In the genomic region with DNA sequence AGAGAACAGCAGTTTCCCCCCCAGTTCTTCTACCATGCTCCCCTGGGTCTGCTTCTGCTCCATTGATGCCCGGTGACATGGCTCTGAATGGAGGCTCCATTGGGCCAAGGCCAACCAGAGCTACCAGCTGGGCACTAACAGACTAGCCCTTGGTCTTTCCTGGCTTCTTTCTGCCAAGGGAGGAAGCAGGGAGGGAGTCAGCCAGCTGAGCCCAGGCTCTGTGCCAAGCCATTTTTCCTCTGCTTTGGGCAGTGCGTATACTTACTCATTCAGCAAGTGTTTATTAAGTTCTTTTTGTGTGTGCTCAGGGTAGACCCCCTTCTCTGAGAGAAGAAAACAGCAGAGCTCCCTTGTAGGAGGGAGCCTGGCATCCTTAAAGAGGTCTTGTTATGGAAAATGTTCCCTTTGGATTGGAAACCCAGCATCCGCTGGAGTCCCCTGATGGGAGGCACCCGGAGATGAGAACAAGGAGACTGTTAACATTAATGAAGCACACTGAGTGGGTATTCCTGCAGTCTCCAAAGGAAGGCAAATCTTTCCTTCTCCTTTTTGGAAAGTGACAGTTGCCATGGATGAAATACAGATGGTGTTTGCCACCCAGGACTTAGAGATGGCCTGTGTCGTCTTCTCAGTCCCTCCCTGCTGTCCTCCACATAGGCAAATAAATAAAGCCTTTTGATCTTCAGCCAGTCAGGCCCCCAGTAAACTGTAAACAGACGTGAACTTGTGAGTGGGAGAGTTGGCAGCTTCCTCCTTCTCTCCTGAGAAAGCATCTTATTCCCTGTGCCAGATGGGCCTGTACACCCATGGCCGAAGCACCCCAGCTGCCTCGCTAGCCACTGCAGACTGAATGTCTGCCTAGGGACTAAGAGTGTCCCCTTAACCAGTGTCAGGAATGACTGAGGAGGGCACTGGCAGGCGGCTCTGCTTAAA, we compare ENCODE assay signal across 9 mouse cellular contexts. TPM values are rescaled to one million over a fixed set of nuclear protein-coding genes. Genes with fewer than 3 reads are reported as not detected.
DNase-seq lines count a peak whose midpoint lies in the region; ATAC-seq lines count a peak whose summit lies in the region.
"Had no signal": no experiment of that assay in that cellular context is flagged by ENCODE, and none has a peak within 500 bp of the region (broad histone marks: within the 10 kb centered on the region; RNA-seq: fewer than 3 reads in every experiment).

No protein-coding gene starts in this region.

- H3K4me1 ChIP-seq in heart, embryonic 15.5 days (replicated peaks), result 0 out of 2 replicates have a peak, but pooled peaks cover 7% of the 10 kb centered on the region

- no peak overlapping the region for H3K9ac ChIP-seq in heart, embryonic 15.5 days
- H3K9ac ChIP-seq: embryonic facial prominence, embryonic 12.5 days had no signal

- H3K36me3 ChIP-seq in heart, embryonic 15.5 days, result peaks cover 62% of the 10 kb centered on the region

- no peaks in the 10 kb centered on the region for H3K27me3 ChIP-seq in heart, embryonic 15.5 days
- H3K27me3 ChIP-seq: embryonic facial prominence, embryonic 12.5 days had no signal

- H3K4me3 ChIP-seq in heart, embryonic 15.5 days, result no peak overlapping the region
- H3K4me3 ChIP-seq: embryonic facial prominence, embryonic 12.5 days had no signal

- H3K4me2 ChIP-seq in heart, embryonic 15.5 days, result no peak overlapping the region
- H3K4me2 ChIP-seq: embryonic facial prominence, embryonic 12.5 days had no signal

- H3K9me3 ChIP-seq in heart, embryonic 15.5 days (replicated peaks), result no peaks in the 10 kb centered on the region
- H3K9me3 ChIP-seq: embryonic facial prominence, embryonic 12.5 days had no signal

- H3K27ac ChIP-seq in heart, embryonic 15.5 days, result peak overlapping the region; percentile 34
- H3K27ac ChIP-seq: embryonic facial prominence, embryonic 12.5 days had no signal

- WGBS in heart, embryonic 15.5 days, result 62% methylated on average over 9 of the region's 9 CpGs

- DNase-seq in layer of hippocampus, adult 11-12 months (ENCODE audit: low spot score), result peak; percentile 85
- DNase-seq in layer of hippocampus, adult 9-10 months (ENCODE audit: low spot score), result no peak
- DNase-seq in cerebellum, postnatal 25 days, result peak; percentile 86 to 92
- DNase-seq in kidney, postnatal 4 days, result peak; percentile 55 to 56
- peak; percentile 81 for DNase-seq in lung, postnatal 14 days
- DNase-seq in testis, postnatal 10 days (ENCODE audit: low spot score), result peak; percentile 75
- no peak for DNase-seq in urinary bladder, postnatal 25 days (ENCODE audit: low spot score)

- 0 out of 2 replicates have a peak, but pooled peaks have one; percentile 15 for ATAC-seq in heart, embryonic 15.5 days (replicated peaks; ENCODE audit: insufficient number of reproducible peaks, insufficient read depth, low FRiP score, low read depth)

RNA-seq across cellular contexts. Expression of a gene that starts 12.8 kb away (rescaled TPM):
- 30.8 and 42.8 TPM in 2 replicates for polyA plus RNA-seq in heart, embryonic 15.5 days (2015; fragmentation: Nextera tagmentation; extraction: Ambion mirVana)

RNA-seq across cellular contexts. Expression of a gene that starts 23.9 kb away (rescaled TPM):
- 12.4 and 17.3 TPM in 2 replicates for polyA plus RNA-seq in heart, embryonic 15.5 days (2015; fragmentation: Nextera tagmentation; extraction: Ambion mirVana)

RNA-seq across cellular contexts. Expression of a gene that starts 23.9 kb away (rescaled TPM):
- 13.5 and 14.2 TPM in 2 replicates for polyA plus RNA-seq in heart, embryonic 15.5 days (2015; fragmentation: Nextera tagmentation; extraction: Ambion mirVana)

RNA-seq across cellular contexts. Expression of a gene that starts 30.8 kb away (rescaled TPM):
- polyA plus RNA-seq in heart, embryonic 15.5 days (2015; fragmentation: Nextera tagmentation; extraction: Ambion mirVana), result 717 and 816 TPM in 2 replicates

RNA-seq across cellular contexts. Expression of a gene that starts 35.7 kb away (rescaled TPM):
- 54.5 and 72.1 TPM in 2 replicates for polyA plus RNA-seq in heart, embryonic 15.5 days (2015; fragmentation: Nextera tagmentation; extraction: Ambion mirVana)

Comparison
In these comparisons a context has a peak if more than half of its experiments do, and no peak if none do; other contexts are left out.
1. DNase-seq: peak in layer of hippocampus, adult 11-12 months (single experiment), cerebellum, postnatal 25 days (2 of 2), kidney, postnatal 4 days (2 of 2), lung, postnatal 14 days (single experiment) and testis, postnatal 10 days (single experiment); none in layer of hippocampus, adult 9-10 months (single experiment) and urinary bladder, postnatal 25 days (single experiment).